In genomic region chr7:74346451-74346850, GRCm38 (mm10) we compare ENCODE assay signal across 27 mouse cellular contexts.
A peak's percentile ranks its signal among the peaks of the same experiment; 100 is the strongest.
DNase-seq lines count a peak whose midpoint lies in the region; ATAC-seq lines count a peak whose summit lies in the region.
"Had no signal": no experiment of that assay in that cellular context is flagged by ENCODE, and none has a peak within 500 bp of the region (broad histone marks: within the 10 kb centered on the region; RNA-seq: fewer than 3 reads in every experiment).

No protein-coding gene starts in this region.

- H3K9ac ChIP-seq in midbrain, embryonic 11.5 days (ENCODE audit: low read length): no peak overlapping the region
- no peak overlapping the region for H3K9ac ChIP-seq in midbrain, embryonic 15.5 days
- H3K9ac ChIP-seq in embryonic facial prominence, embryonic 15.5 days: no peak overlapping the region
- H3K9ac ChIP-seq: forebrain, postnatal 0 days; intestine, embryonic 15.5 days; liver, postnatal 0 days; midbrain, embryonic 12.5 days had no signal

- no peak overlapping the region for H3K27ac ChIP-seq in midbrain, embryonic 11.5 days (ENCODE audit: low read depth, low read length)
- H3K27ac ChIP-seq in midbrain, embryonic 15.5 days: no peak overlapping the region
- peak overlapping the region; percentile 48 for H3K27ac ChIP-seq in embryonic facial prominence, embryonic 15.5 days (replicated peaks)
- peak overlapping the region; percentile 76 for H3K27ac ChIP-seq in limb, embryonic 10.5 days
- H3K27ac ChIP-seq: intestine, embryonic 15.5 days; macrophage; midbrain, embryonic 12.5 days had no signal

- H3K4me3 ChIP-seq in midbrain, embryonic 11.5 days (ENCODE audit: low read depth, low read length): no peak overlapping the region
- H3K4me3 ChIP-seq in midbrain, embryonic 15.5 days: no peak overlapping the region
- no peak overlapping the region for H3K4me3 ChIP-seq in embryonic facial prominence, embryonic 15.5 days (replicated peaks)
- H3K4me3 ChIP-seq in limb, embryonic 10.5 days: no peak overlapping the region
- H3K4me3 ChIP-seq: intestine, embryonic 15.5 days; layer of hippocampus, adult 2 months; midbrain, embryonic 12.5 days had no signal

- H3K9me3 ChIP-seq in midbrain, embryonic 11.5 days (ENCODE audit: control insufficient read depth, low read length): no peaks in the 10 kb centered on the region
- H3K9me3 ChIP-seq in midbrain, embryonic 15.5 days: no peaks in the 10 kb centered on the region
- no peaks in the 10 kb centered on the region for H3K9me3 ChIP-seq in embryonic facial prominence, embryonic 15.5 days (replicated peaks)
- no peaks in the 10 kb centered on the region for H3K9me3 ChIP-seq in limb, embryonic 10.5 days (replicated peaks)
- H3K9me3 ChIP-seq: intestine, embryonic 15.5 days; midbrain, embryonic 12.5 days had no signal

- 0 out of 2 replicates have a peak, but pooled peaks have one; percentile 7 for ATAC-seq in midbrain, embryonic 11.5 days (ENCODE audit: low FRiP score)
- no peak for ATAC-seq in midbrain, embryonic 15.5 days (replicated peaks)
- ATAC-seq in embryonic facial prominence, embryonic 15.5 days (ENCODE audit: insufficient number of reproducible peaks, low FRiP score, low TSS enrichment, low read depth): no peak
- ATAC-seq: activated CD4-positive, CD25-positive, alpha-beta regulatory T cell, adult 4 months; forebrain, postnatal 0 days; intestine, embryonic 15.5 days; liver, postnatal 0 days; lung, postnatal 0 days had no signal

- no peaks in the 10 kb centered on the region for H3K36me3 ChIP-seq in midbrain, embryonic 11.5 days (ENCODE audit: control insufficient read depth, insufficient read depth, low read length)
- no peaks in the 10 kb centered on the region for H3K36me3 ChIP-seq in midbrain, embryonic 15.5 days (replicated peaks)
- H3K36me3 ChIP-seq in embryonic facial prominence, embryonic 15.5 days: no peaks in the 10 kb centered on the region
- no peaks in the 10 kb centered on the region for H3K36me3 ChIP-seq in limb, embryonic 10.5 days
- H3K36me3 ChIP-seq: G1E; intestine, embryonic 15.5 days; midbrain, embryonic 12.5 days had no signal

- H3K4me1 ChIP-seq in midbrain, embryonic 11.5 days (ENCODE audit: control insufficient read depth, insufficient read depth, low read length): no peaks in the 10 kb centered on the region
- peaks cover 19% of the 10 kb centered on the region for H3K4me1 ChIP-seq in midbrain, embryonic 15.5 days
- H3K4me1 ChIP-seq in embryonic facial prominence, embryonic 15.5 days: peaks cover 14% of the 10 kb centered on the region
- peaks cover 27% of the 10 kb centered on the region for H3K4me1 ChIP-seq in limb, embryonic 10.5 days

- H3K4me2 ChIP-seq in midbrain, embryonic 11.5 days: no peak overlapping the region
- no peak overlapping the region for H3K4me2 ChIP-seq in midbrain, embryonic 15.5 days
- no peak overlapping the region for H3K4me2 ChIP-seq in embryonic facial prominence, embryonic 15.5 days (replicated peaks)
- H3K4me2 ChIP-seq: intestine, embryonic 15.5 days; midbrain, embryonic 12.5 days had no signal

- WGBS in midbrain, embryonic 11.5 days: 79% methylated on average over 3 of the region's 3 CpGs
- 79% methylated on average over 3 of the region's 3 CpGs for WGBS in midbrain, embryonic 15.5 days
- WGBS in embryonic facial prominence, embryonic 15.5 days: 53% methylated on average over 3 of the region's 3 CpGs
- WGBS in limb, embryonic 10.5 days: 83% methylated on average over 3 of the region's 3 CpGs

- H3K27me3 ChIP-seq in midbrain, embryonic 11.5 days (ENCODE audit: control insufficient read depth, insufficient read depth, low read length): no peaks in the 10 kb centered on the region
- no peaks in the 10 kb centered on the region for H3K27me3 ChIP-seq in midbrain, embryonic 15.5 days (replicated peaks)
- no peaks in the 10 kb centered on the region for H3K27me3 ChIP-seq in embryonic facial prominence, embryonic 15.5 days
- H3K27me3 ChIP-seq in limb, embryonic 10.5 days (ENCODE audit: low read depth, poor library complexity, severe bottlenecking): no peaks in the 10 kb centered on the region
- H3K27me3 ChIP-seq: CH12.LX; intestine, embryonic 15.5 days; midbrain, embryonic 12.5 days had no signal

- DNase-seq in midbrain, embryonic 11.5 days (ENCODE audit: low spot score, missing footprints): peak; percentile 17
- DNase-seq in limb, embryonic 10.5 days (ENCODE audit: low spot score): no peak
- DNase-seq in retina, postnatal 1 day: peak; percentile 77
- no peak for DNase-seq in gastrocnemius, postnatal 25 days
- no peak for DNase-seq in adrenal gland, postnatal 10 days
- DNase-seq in left cerebral cortex, adult 8-10 months (ENCODE audit: low spot score in 2 of 2): no peak
- DNase-seq: adrenal gland, adult 8-10 months; B cell, adult 2 months; cerebellum, adult 8-10 months; cerebellum, postnatal 36 days; forebrain, postnatal 0 days; heart, postnatal 4 days; kidney, adult 8-10 months; kidney, postnatal 10 days; liver, postnatal 0 days; right cerebral cortex, postnatal 25 days; spleen, adult 18-20 months had no signal

Comparison
In these comparisons a context has a peak if more than half of its experiments do, and no peak if none do; other contexts are left out.
1. DNase-seq: peak in midbrain, embryonic 11.5 days (single experiment) and retina, postnatal 1 day (single experiment); none in limb, embryonic 10.5 days (single experiment), gastrocnemius, postnatal 25 days (single experiment), adrenal gland, postnatal 10 days (single experiment) and left cerebral cortex, adult 8-10 months (0 of 2).
2. H3K27ac ChIP-seq: peak in embryonic facial prominence, embryonic 15.5 days (single experiment) and limb, embryonic 10.5 days (single experiment); none in midbrain, embryonic 11.5 days (single experiment) and midbrain, embryonic 15.5 days (single experiment).